Mouse (Mus musculus) midbrain, embryonic 16.5 days (tissue): ENCODE data around the gene Usp37. TPM values are rescaled to one million over a fixed set of nuclear protein-coding genes. Genes with fewer than 3 reads are reported as not detected.

Experiments used
- ATAC-seq: fragments of 200-750 bp; cut with Nextera tagmentation; 2 replicates; pipeline ENCODE4 v1.8.0; 2017; ENCODE audit warnings: moderate TSS enrichment
- H3K27ac ChIP-seq: fragments of 300-500 bp; sonication (generic); 2 replicates; pipeline ENCODE4 v1.5.1; 2014; ENCODE audit warnings: mild to moderate bottlenecking, low read length, mixed read lengths
- H3K27me3 ChIP-seq: fragments of 300-500 bp; sonication (generic); 2 replicates; pipeline ENCODE4 v1.6.1; 2014; ENCODE audit warnings: low read depth, low read length, mixed read lengths; ENCODE audit not compliant: control insufficient read depth, insufficient read depth
- H3K36me3 ChIP-seq: fragments of 300-500 bp; sonication (generic); 2 replicates; pipeline ENCODE4 v1.6.1; 2014; ENCODE audit warnings: mild to moderate bottlenecking, low read length, moderate library complexity, mixed read lengths; ENCODE audit not compliant: control insufficient read depth, insufficient read depth
- H3K4me1 ChIP-seq: fragments of 300-500 bp; sonication (generic); 2 replicates; pipeline ENCODE4 v1.6.1; 2014; ENCODE audit warnings: mild to moderate bottlenecking, low read length, mixed read lengths; ENCODE audit not compliant: control insufficient read depth, insufficient read depth
- H3K4me2 ChIP-seq: fragments of 300-500 bp; sonication (generic); 2 replicates; pipeline ENCODE4 v1.6.1; 2014; ENCODE audit warnings: mild to moderate bottlenecking, low read length, mixed read lengths
- H3K4me3 ChIP-seq: fragments of 300-500 bp; sonication (generic); 2 replicates; pipeline ENCODE4 v1.5.1; 2014; ENCODE audit warnings: low read depth, mild to moderate bottlenecking, low read length, moderate library complexity, mixed read lengths
- H3K9ac ChIP-seq: fragments of 300-500 bp; sonication (generic); 2 replicates; pipeline ENCODE4 v1.6.1; 2014; ENCODE audit warnings: low read depth, low read length, mixed read lengths
- H3K9me3 ChIP-seq: fragments of 300-500 bp; sonication (generic); replicated peaks from 2 replicates; pipeline ENCODE4 v1.6.1; 2014; ENCODE audit warnings: mild to moderate bottlenecking, low read length, mixed read lengths; ENCODE audit not compliant: control insufficient read depth, poor library complexity, severe bottlenecking
- WGBS: fragments of 180-500 bp; shearing (Covaris S2); extraction: QIAGEN DNeasy Blood & Tissue Kit; methylation state at CpG from one replicate; pipeline ENCODE4 v1.1.7; 2014; 5-methylcytosine and 5-hydroxymethylcytosine counted together
- polyA plus RNA-seq: library from polyadenylated mRNA; unstranded; fragments of >200 nt; fragmentation: Nextera tagmentation; extraction: Ambion mirVana; gene quantifications from 2 replicates; pipeline ENCODE4 v1.2.1, GENCODE M21; 2015

Gene Usp37
- polyA plus RNA-seq, 1 experiment from 2014 or later, result 28.1 TPM

- Histone ChIP-seq H3K4me2 (no peak overlapping the region), H3K4me3 (no peak overlapping the region), H3K9ac (no peak overlapping the region), H3K4me1 (no peaks in the 10 kb centered on the region), H3K36me3 (peaks cover 23% of the 10 kb centered on the region), H3K27me3 (no peaks in the 10 kb centered on the region), H3K9me3 (no peaks in the 10 kb centered on the region), H3K27ac (no peak overlapping the region)
- ATAC-seq, result no peak; the same call in 1 of the 2 replicates
- WGBS, result 83% methylated on average over 8 of the region's 8 CpGs
Measured at GRCm38 (mm10) chr1:74437702-74438427, 106.2 kb downstream of the Usp37 start.

- no peaks in the 10 kb centered on the region for H3K9me3 ChIP-seq
- H3K27ac ChIP-seq, result no peak overlapping the region
- H3K27me3 ChIP-seq, result no peaks in the 10 kb centered on the region
- 90% methylated on average over 6 of the region's 6 CpGs for WGBS
- H3K4me1 ChIP-seq, result no peaks in the 10 kb centered on the region
- H3K9ac ChIP-seq, result no peak overlapping the region
- no peak overlapping the region for H3K4me2 ChIP-seq
- H3K36me3 ChIP-seq, result peaks cover 19% of the 10 kb centered on the region
- H3K4me3 ChIP-seq, result no peak overlapping the region
- no peak for ATAC-seq
Measured at GRCm38 (mm10) chr1:74435563-74435962, 108.5 kb downstream of the Usp37 start.

GRCm38 (mm10) chr1:74434596-74434995 lies 109.5 kb downstream of the Usp37 start:
- Histone ChIP-seq H3K9me3 (no peaks in the 10 kb centered on the region), H3K27me3 (no peaks in the 10 kb centered on the region), H3K4me2 (no peak overlapping the region), H3K27ac (no peak overlapping the region), H3K4me1 (no peaks in the 10 kb centered on the region), H3K4me3 (no peak overlapping the region), H3K9ac (no peak overlapping the region), H3K36me3 (peaks cover 16% of the 10 kb centered on the region)
- 83% methylated on average over 5 of the region's 5 CpGs for WGBS
- ATAC-seq, result no peak

GRCm38 (mm10) chr1:74433220-74433619 lies 110.9 kb downstream of the Usp37 start:
- H3K27ac ChIP-seq, result no peak overlapping the region
- peaks cover 9% of the 10 kb centered on the region; the same call in 1 of the 2 replicates for H3K36me3 ChIP-seq
- H3K27me3 ChIP-seq, result no peaks in the 10 kb centered on the region

GRCm38 (mm10) chr1:74425845-74426244 lies 118.2 kb downstream of the Usp37 start:
- no peak overlapping the region for H3K4me3 ChIP-seq
- H3K9ac ChIP-seq, result no peak overlapping the region
- ATAC-seq, result no peak
- WGBS, result 80% methylated on average over 7 of the region's 7 CpGs
- H3K9me3 ChIP-seq, result no peaks in the 10 kb centered on the region
- H3K4me2 ChIP-seq, result no peak overlapping the region
- H3K4me1 ChIP-seq, result no peaks in the 10 kb centered on the region
- H3K36me3 ChIP-seq, result no peaks in the 10 kb centered on the region
- H3K27me3 ChIP-seq, result no peaks in the 10 kb centered on the region
- no peak overlapping the region for H3K27ac ChIP-seq

More at GRCm38 (mm10) chr1:74433220-74433619, 110.9 kb downstream of the Usp37 start:
- Histone ChIP-seq H3K4me3 (no peak overlapping the region), H3K9ac (no peak overlapping the region), H3K9me3 (no peaks in the 10 kb centered on the region), H3K4me1 (no peaks in the 10 kb centered on the region), H3K4me2 (no peak overlapping the region)
- WGBS, result 94% methylated on average over 6 of the region's 6 CpGs
- ATAC-seq, result no peak

GRCm38 (mm10) chr1:74423147-74423546 lies 120.9 kb downstream of the Usp37 start:
- Histone ChIP-seq H3K4me1 (no peaks in the 10 kb centered on the region), H3K9ac (no peak overlapping the region), H3K4me3 (no peak overlapping the region), H3K36me3 (no peaks in the 10 kb centered on the region), H3K9me3 (no peaks in the 10 kb centered on the region), H3K4me2 (no peak overlapping the region), H3K27ac (no peak overlapping the region), H3K27me3 (no peaks in the 10 kb centered on the region)
- 26% methylated on average over 8 of the region's 8 CpGs for WGBS
- no peak for ATAC-seq

- ATAC-seq, result no peak
- WGBS, result 70% methylated on average over 9 of the region's 9 CpGs
- H3K27ac ChIP-seq, result no peak overlapping the region
- no peaks in the 10 kb centered on the region for H3K4me1 ChIP-seq
- no peaks in the 10 kb centered on the region for H3K9me3 ChIP-seq
- H3K27me3 ChIP-seq, result no peaks in the 10 kb centered on the region
- no peak overlapping the region for H3K9ac ChIP-seq
- H3K4me3 ChIP-seq, result no peak overlapping the region
- no peak overlapping the region for H3K4me2 ChIP-seq
- H3K36me3 ChIP-seq, result no peaks in the 10 kb centered on the region
Measured at GRCm38 (mm10) chr1:74419440-74419794, 124.7 kb downstream of the Usp37 start.

GRCm38 (mm10) chr1:74418747-74419439 lies 125.2 kb downstream of the Usp37 start:
- 80% methylated on average over 17 of the region's 17 CpGs for WGBS
- Histone ChIP-seq H3K9ac (no peak overlapping the region), H3K9me3 (no peaks in the 10 kb centered on the region), H3K4me2 (no peak overlapping the region), H3K4me3 (no peak overlapping the region), H3K36me3 (no peaks in the 10 kb centered on the region), H3K27ac (no peak overlapping the region), H3K27me3 (no peaks in the 10 kb centered on the region), H3K4me1 (no peaks in the 10 kb centered on the region)
- ATAC-seq, result no peak

- WGBS, result 32% methylated on average over 4 of the region's 4 CpGs
- no peaks in the 10 kb centered on the region for H3K9me3 ChIP-seq
- H3K4me3 ChIP-seq, result no peak overlapping the region
- ATAC-seq, result no peak
- H3K27me3 ChIP-seq, result no peaks in the 10 kb centered on the region
- H3K36me3 ChIP-seq, result no peaks in the 10 kb centered on the region
- H3K4me2 ChIP-seq, result no peak overlapping the region
- no peaks in the 10 kb centered on the region for H3K4me1 ChIP-seq
- H3K27ac ChIP-seq, result no peak overlapping the region
- H3K9ac ChIP-seq, result no peak overlapping the region
Measured at GRCm38 (mm10) chr1:74415143-74415542, 128.9 kb downstream of the Usp37 start.
